In genomic region chr12:84212297-84212696, GRCm38 (mm10) we compare ENCODE assay signal across 13 mouse cellular contexts. TPM values are rescaled to one million over a fixed set of nuclear protein-coding genes. Genes with fewer than 3 reads are reported as not detected.
DNase-seq lines count a peak whose midpoint lies in the region; ATAC-seq and TF ChIP-seq lines count a peak whose summit lies in the region.
"Had no signal": no experiment of that assay in that cellular context is flagged by ENCODE, and none has a peak within 500 bp of the region (broad histone marks: within the 10 kb centered on the region; RNA-seq: fewer than 3 reads in every experiment).

No protein-coding gene starts in this region.

- no peaks in the 10 kb centered on the region for H3K27me3 ChIP-seq in heart, embryonic 15.5 days
- no peaks in the 10 kb centered on the region for H3K27me3 ChIP-seq in kidney, postnatal 0 days (ENCODE audit: insufficient read depth, low read length)
- H3K27me3 ChIP-seq: CH12.LX; limb, embryonic 15.5 days had no signal

- H3K4me2 ChIP-seq in heart, embryonic 15.5 days: peak overlapping the region; percentile 3; the same call in 1 of the 2 replicates
- no peak overlapping the region for H3K4me2 ChIP-seq in kidney, postnatal 0 days (ENCODE audit: low read length)
- H3K4me2 ChIP-seq: limb, embryonic 15.5 days had no signal

- no peak for TF ChIP-seq CTCF in kidney, postnatal 0 days (IDR thresholded peaks at IDR 0.05; ENCODE audit: low read depth)
- TF ChIP-seq CTCF in left cerebral cortex, adult 2 months (IDR thresholded peaks at IDR 0.05): no peak

- H3K9ac ChIP-seq in heart, embryonic 15.5 days: no peak overlapping the region
- H3K9ac ChIP-seq in kidney, postnatal 0 days (ENCODE audit: low read depth, low read length): no peak overlapping the region
- H3K9ac ChIP-seq: limb, embryonic 15.5 days had no signal

- intact Hi-C loops in left cerebral cortex, adult 2 months (cut with DNase I): no loop called here

- WGBS in heart, embryonic 15.5 days: 21% methylated on average over 4 of the region's 4 CpGs
- 9% methylated on average over 4 of the region's 4 CpGs for WGBS in kidney, postnatal 0 days

- peaks cover 82% of the 10 kb centered on the region for H3K4me1 ChIP-seq in heart, embryonic 15.5 days (replicated peaks)
- peaks cover 39% of the 10 kb centered on the region for H3K4me1 ChIP-seq in kidney, postnatal 0 days (replicated peaks; ENCODE audit: insufficient read depth, low read length)

- no peaks in the 10 kb centered on the region for H3K9me3 ChIP-seq in heart, embryonic 15.5 days (replicated peaks)
- H3K9me3 ChIP-seq in kidney, postnatal 0 days (replicated peaks; ENCODE audit: low read length): no peaks in the 10 kb centered on the region
- H3K9me3 ChIP-seq: limb, embryonic 15.5 days had no signal

- H3K36me3 ChIP-seq in heart, embryonic 15.5 days: no peaks in the 10 kb centered on the region
- no peaks in the 10 kb centered on the region for H3K36me3 ChIP-seq in kidney, postnatal 0 days (ENCODE audit: insufficient read depth, low read length)

- ATAC-seq in heart, embryonic 15.5 days (replicated peaks; ENCODE audit: insufficient number of reproducible peaks, insufficient read depth, low FRiP score, low read depth): 0 out of 2 replicates have a peak, but pooled peaks have one; percentile 40
- peak; percentile 34 for ATAC-seq in kidney, postnatal 0 days (replicated peaks; ENCODE audit: low FRiP score, low read depth)

- peak overlapping the region; percentile 19 for H3K27ac ChIP-seq in heart, embryonic 15.5 days
- no peak overlapping the region for H3K27ac ChIP-seq in kidney, postnatal 0 days
- no peak overlapping the region for H3K27ac ChIP-seq in left cerebral cortex, adult 2 months

- no peak overlapping the region for H3K4me3 ChIP-seq in heart, embryonic 15.5 days
- no peak overlapping the region for H3K4me3 ChIP-seq in kidney, postnatal 0 days (replicated peaks; ENCODE audit: low read depth, low read length)
- H3K4me3 ChIP-seq in left cerebral cortex, adult 2 months: no peak overlapping the region
- H3K4me3 ChIP-seq: limb, embryonic 15.5 days had no signal

- no peak for DNase-seq in heart, adult 9 months (ENCODE audit: low spot score in 2 of 2)
- DNase-seq in 3T3-L1 (ENCODE audit: low read depth, low spot score): peak; percentile 55
- peak; percentile 82 for DNase-seq in adrenal gland, postnatal 10 days
- DNase-seq in kidney, postnatal 0 days (ENCODE audit: low spot score): peak; percentile 91
- DNase-seq in frontal cortex, postnatal 36 days (ENCODE audit: low spot score in 2 of 2): no peak
- no peak for DNase-seq in right cerebral cortex, postnatal 14 days
- no peak for DNase-seq in left cerebral cortex, adult 2 months (ENCODE audit: extremely low spot score in 1 of 2, low spot score in 2 of 2)
- DNase-seq: cerebellum, adult 9-10 months; gastrocnemius, postnatal 10 days; thymus, postnatal 36 days had no signal

RNA-seq across cellular contexts. Expression of gene Elmsan1, which starts 6.4 kb away (rescaled TPM):
- 6.0 and 10.0 TPM in 2 replicates for polyA plus RNA-seq in heart, embryonic 15.5 days (2015; fragmentation: Nextera tagmentation; extraction: Ambion mirVana)
- total RNA-seq in adrenal gland, postnatal 10 days (2021): 10 to 100 TPM; 19.2 to 24.9 TPM
- polyA plus RNA-seq in kidney, postnatal 0 days (2015; fragmentation: Nextera tagmentation; extraction: Ambion mirVana): 4.8 and 5.8 TPM in 2 replicates
- 10 to 100 TPM; 16.6 to 22.8 TPM for total RNA-seq in left cerebral cortex, adult 2 months (2021)

Comparison
In these comparisons a context has a peak if more than half of its experiments do, and no peak if none do; other contexts are left out.
1. DNase-seq: peak in 3T3-L1 (single experiment), adrenal gland, postnatal 10 days (single experiment) and kidney, postnatal 0 days (single experiment); none in heart, adult 9 months (0 of 2), frontal cortex, postnatal 36 days (0 of 2), right cerebral cortex, postnatal 14 days (single experiment) and left cerebral cortex, adult 2 months (0 of 2).